Mouse (Mus musculus) intestine, embryonic 15.5 days (tissue): ENCODE data around the gene Themis3. TPM values are rescaled to one million over a fixed set of nuclear protein-coding genes. Genes with fewer than 3 reads are reported as not detected.

Source experiments
- ATAC-seq: fragments of 200-750 bp; cut with Nextera tagmentation; 2 replicates; pipeline ENCODE4 v1.8.0; 2017; ENCODE audit warnings: moderate TSS enrichment, moderate library complexity
- H3K27ac ChIP-seq: fragments of 300-500 bp; sonication (generic); 2 replicates; pipeline ENCODE4 v1.5.1; 2015; ENCODE audit warnings: mild to moderate bottlenecking, inconsistent platforms
- H3K27me3 ChIP-seq: fragments of 300-500 bp; sonication (generic); replicated peaks from 2 replicates; pipeline ENCODE4 v1.6.1; 2015; ENCODE audit warnings: inconsistent platforms
- H3K36me3 ChIP-seq: fragments of 300-500 bp; sonication (generic); 2 replicates; pipeline ENCODE4 v1.6.1; 2015; ENCODE audit warnings: inconsistent platforms
- H3K4me1 ChIP-seq: fragments of 300-500 bp; sonication (generic); replicated peaks from 2 replicates; pipeline ENCODE4 v1.6.1; 2015; ENCODE audit warnings: inconsistent platforms
- H3K4me2 ChIP-seq: fragments of 300-500 bp; sonication (generic); replicated peaks from 2 replicates; pipeline ENCODE4 v1.6.1; 2015; ENCODE audit warnings: mild to moderate bottlenecking, inconsistent platforms
- H3K4me3 ChIP-seq: fragments of 300-500 bp; sonication (generic); replicated peaks from 2 replicates; pipeline ENCODE4 v1.5.1; 2015; ENCODE audit warnings: inconsistent platforms
- H3K9ac ChIP-seq: fragments of 300-500 bp; sonication (generic); 2 replicates; pipeline ENCODE4 v1.6.1; 2015; ENCODE audit warnings: inconsistent platforms
- H3K9me3 ChIP-seq: fragments of 300-500 bp; sonication (generic); 2 replicates; pipeline ENCODE4 v1.6.1; 2016; ENCODE audit warnings: inconsistent platforms
- WGBS: fragments of 180-500 bp; shearing (Covaris S2); methylation state at CpG from one replicate; pipeline ENCODE4 v1.1.7; 2015; 5-methylcytosine and 5-hydroxymethylcytosine counted together
- polyA plus RNA-seq: library from polyadenylated mRNA; unstranded; fragments of >200 nt; fragmentation: Nextera tagmentation; extraction: Ambion mirVana; gene quantifications from 2 replicates; pipeline ENCODE4 v1.2.1, GENCODE M21; 2015

Themis3 gene
- polyA plus RNA-seq = 1.7 and 3.1 TPM in 2 replicates

DNA sequence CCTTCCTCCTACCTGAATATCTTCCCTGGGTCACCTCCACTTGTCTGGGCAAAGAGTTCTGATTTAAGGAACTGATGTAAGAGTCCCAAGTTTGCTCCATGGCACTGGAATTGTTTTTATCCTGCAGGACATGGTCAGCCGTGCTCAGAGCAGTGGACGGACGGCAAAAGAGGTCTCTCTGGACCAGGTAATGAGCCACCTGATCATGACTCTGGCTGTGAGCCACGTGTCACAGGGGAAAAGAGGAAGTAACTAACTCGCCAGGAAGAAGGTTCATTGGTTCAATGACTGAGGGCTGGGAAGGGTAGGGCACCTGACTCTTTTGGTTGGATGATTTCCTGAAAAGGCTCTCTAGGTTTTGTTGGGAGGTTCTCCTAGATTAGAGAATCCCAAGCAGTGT is at the start of gene Themis3:
Gene Themis3 (minus strand): TSS at position 187 of the 400 bp plus-strand sequence.
- WGBS = 66% methylated on average over 5 of the region's 5 CpGs
- no peaks in the 10 kb centered on the region for H3K4me1 ChIP-seq
- no peak within 1 kb of the TSS for H3K4me2 ChIP-seq
- H3K4me3 ChIP-seq = no peak within 1 kb of the TSS
- no peaks in the 10 kb centered on the region for H3K27me3 ChIP-seq
- no peak for ATAC-seq
- H3K27ac ChIP-seq = peak within 1 kb of the TSS; percentile 40; the same call in 1 of the 2 replicates
- no peaks in the 10 kb centered on the region for H3K36me3 ChIP-seq
- no peaks in the 10 kb centered on the region for H3K9me3 ChIP-seq
- no peak within 1 kb of the TSS for H3K9ac ChIP-seq

DNA sequence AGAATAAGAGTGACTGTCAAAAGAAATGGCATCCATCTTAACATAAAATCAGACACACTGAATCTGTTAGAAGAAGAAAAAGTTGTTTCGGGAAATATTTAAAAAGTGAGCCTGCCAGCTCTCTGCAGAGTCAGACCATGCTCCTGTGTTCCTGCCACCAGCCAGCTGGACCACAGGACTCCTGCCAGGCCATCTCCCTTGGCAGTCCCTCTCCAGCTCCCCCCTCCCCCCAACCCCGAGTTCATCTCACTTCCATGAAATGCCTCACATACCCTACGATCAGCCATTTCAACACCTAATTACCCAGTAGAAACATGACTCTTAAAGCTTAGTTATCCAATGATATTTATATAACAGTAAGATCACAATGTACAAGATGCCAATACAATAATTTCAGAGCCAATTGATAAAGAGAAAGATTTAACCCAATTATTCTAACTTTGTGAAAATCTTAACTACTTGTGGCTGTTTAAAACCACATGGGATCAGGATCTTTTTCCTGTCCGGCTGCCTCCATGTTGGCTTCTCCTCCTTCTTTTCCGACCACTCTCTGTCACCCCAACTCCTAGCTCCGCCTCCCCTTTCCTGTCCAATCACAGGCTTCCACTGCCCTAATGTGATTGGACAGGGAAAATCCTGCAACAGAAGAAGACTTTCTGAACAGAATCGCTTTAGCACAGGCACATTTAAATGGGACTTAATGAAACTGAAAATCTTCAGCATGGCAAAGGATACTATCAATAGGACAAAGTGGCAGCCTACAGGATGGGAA is 43.7 kb upstream of the Themis3 start:
- Histone ChIP-seq H3K4me2 (no peak overlapping the region), H3K9me3 (no peaks in the 10 kb centered on the region), H3K27ac (no peak overlapping the region), H3K4me1 (no peaks in the 10 kb centered on the region), H3K36me3 (no peaks in the 10 kb centered on the region), H3K27me3 (no peaks in the 10 kb centered on the region), H3K9ac (no peak overlapping the region), H3K4me3 (no peak overlapping the region)
- no peak for ATAC-seq
- WGBS = 86% methylated on average over 7 of the region's 7 CpGs

DNA sequence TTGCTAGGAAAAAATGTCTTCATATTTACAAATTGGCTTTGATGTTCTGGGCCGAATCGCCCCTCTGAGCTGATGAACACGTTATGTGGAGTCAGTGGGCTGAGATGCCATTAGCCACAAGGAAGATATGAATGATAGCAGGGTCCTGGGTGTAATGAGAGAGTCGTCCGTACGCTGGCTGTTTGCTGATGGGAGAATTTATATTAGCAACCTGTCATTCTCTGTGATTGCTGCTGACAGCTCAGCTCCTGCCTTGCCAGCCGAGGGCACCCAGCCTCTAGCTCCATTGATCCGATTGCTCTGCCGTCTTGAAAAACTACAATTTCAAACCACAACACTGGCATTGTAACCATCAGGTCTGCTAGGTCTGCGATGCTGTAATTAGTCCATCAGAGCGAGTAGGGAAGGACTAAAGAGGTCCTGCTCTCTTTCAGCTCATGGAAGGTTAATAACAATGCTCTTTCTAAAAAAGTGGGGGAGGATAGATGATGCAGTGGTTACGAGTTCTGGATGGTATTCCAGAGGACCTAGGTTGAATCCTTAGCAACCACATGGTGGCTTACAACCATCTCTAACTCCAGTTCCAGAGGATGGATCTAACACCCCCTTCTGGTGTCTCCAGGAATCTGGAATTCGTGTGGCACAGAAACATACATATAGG is 25.7 kb upstream of the Themis3 start:
- Histone ChIP-seq H3K4me2 (no peak overlapping the region), H3K27ac (no peak overlapping the region), H3K4me1 (no peaks in the 10 kb centered on the region), H3K9me3 (no peaks in the 10 kb centered on the region), H3K4me3 (no peak overlapping the region), H3K9ac (no peak overlapping the region), H3K36me3 (no peaks in the 10 kb centered on the region), H3K27me3 (no peaks in the 10 kb centered on the region)
- WGBS = 75% methylated on average over 13 of the region's 13 CpGs
- ATAC-seq = no peak

DNA sequence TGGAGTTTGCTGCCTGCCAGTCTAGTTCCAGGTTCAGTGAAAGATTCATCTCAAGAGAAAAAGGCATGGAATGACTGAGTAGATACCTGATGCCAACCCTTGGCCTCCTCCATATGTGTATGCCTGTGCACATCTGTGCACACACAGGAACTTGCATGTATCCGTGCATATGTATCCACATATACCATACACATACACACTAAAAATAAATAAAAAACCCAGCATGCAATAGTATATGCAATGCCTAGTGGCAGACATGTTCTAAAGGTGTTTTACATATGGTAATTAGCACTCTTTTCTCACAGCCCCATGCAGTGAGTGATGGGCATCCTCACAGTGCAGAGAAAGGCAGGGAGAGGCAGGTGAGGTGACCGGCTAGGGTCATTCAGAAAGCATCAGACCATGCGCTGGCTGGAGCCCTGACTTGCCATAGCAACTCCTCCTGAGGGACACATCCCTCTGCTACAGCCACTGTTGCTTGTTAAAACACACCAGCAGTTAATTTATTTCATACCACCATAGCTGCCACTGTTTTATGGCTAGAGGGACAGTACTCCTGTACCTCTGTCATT is 24.9 kb upstream of the Themis3 start:
- no peak for ATAC-seq
- Histone ChIP-seq H3K27me3 (no peaks in the 10 kb centered on the region), H3K9ac (no peak overlapping the region), H3K4me1 (no peaks in the 10 kb centered on the region), H3K27ac (no peak overlapping the region), H3K36me3 (no peaks in the 10 kb centered on the region), H3K4me3 (no peak overlapping the region), H3K9me3 (no peaks in the 10 kb centered on the region), H3K4me2 (no peak overlapping the region)
- 86% methylated on average over 3 of the region's 3 CpGs for WGBS

DNA sequence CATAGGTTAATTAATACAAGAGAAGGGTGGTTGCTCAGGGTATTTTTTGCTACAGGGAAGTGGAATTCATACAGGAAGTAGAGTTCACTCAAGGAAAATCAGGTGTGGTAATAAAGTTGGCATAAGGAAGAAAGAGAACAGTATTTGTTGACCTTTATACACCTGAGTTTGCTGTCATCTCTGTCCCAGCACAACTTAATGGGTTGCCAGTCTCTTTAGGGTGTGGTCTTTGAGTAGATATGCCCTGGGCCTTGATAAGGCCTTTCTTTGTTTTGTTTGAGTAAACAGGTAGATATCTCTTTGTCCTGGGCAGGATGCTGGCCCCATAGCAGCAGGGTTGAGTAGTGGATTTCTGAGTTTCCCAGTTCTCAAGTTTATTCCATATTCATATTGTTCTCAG is 15.6 kb upstream of the Themis3 start:
- Histone ChIP-seq H3K4me1 (no peaks in the 10 kb centered on the region), H3K9ac (no peak overlapping the region), H3K4me3 (no peak overlapping the region), H3K4me2 (no peak overlapping the region), H3K36me3 (no peaks in the 10 kb centered on the region), H3K9me3 (no peaks in the 10 kb centered on the region), H3K27ac (no peak overlapping the region), H3K27me3 (no peaks in the 10 kb centered on the region)
- peak; percentile 95 for ATAC-seq

DNA sequence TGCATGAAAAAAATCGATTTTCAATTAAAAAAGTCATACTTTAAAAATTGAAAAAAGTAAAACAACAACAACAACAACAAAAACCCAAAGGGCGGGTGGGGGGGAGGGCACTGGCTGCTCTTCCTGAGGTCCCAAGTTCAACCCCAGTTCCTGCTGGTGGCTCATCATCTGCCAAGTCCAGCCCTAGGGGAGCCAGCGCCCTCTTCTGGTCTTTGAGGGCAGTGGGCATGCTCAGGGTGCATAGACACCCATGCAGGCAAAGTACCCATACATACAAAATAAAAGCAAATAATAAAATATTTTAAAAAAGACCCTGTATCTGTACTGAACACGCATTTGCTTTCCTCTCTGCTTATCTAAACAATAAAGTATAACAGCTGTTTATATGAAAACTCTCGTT is 10.5 kb upstream of the Themis3 start:
- Histone ChIP-seq H3K9ac (no peak overlapping the region), H3K9me3 (no peaks in the 10 kb centered on the region), H3K27ac (no peak overlapping the region), H3K4me3 (no peak overlapping the region), H3K4me1 (no peaks in the 10 kb centered on the region), H3K4me2 (no peak overlapping the region), H3K27me3 (no peaks in the 10 kb centered on the region), H3K36me3 (no peaks in the 10 kb centered on the region)
- 75% methylated on average over 5 of the region's 5 CpGs for WGBS
- ATAC-seq = no peak

DNA sequence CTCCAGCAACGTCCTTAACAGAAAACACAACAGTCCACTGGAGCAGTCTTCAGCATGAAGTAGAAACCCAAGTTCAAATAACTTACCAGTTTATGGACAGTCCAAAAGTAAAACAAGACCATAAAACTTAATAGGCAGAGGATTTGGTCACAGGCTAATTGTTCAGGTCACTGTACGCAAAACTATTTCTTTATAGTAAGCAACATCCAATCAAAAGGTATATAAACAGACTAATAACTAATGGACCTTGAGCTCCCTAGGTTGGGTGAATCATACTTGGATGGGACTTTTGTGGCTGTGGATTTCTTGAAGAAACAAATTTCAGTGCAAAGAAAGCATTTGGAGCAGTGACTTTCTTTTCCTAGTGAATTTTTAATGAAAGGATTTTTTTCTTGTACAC is 6.8 kb upstream of the Themis3 start:
- 73% methylated on average over 2 of the region's 2 CpGs for WGBS
- H3K27ac ChIP-seq = no peak overlapping the region

DNA sequence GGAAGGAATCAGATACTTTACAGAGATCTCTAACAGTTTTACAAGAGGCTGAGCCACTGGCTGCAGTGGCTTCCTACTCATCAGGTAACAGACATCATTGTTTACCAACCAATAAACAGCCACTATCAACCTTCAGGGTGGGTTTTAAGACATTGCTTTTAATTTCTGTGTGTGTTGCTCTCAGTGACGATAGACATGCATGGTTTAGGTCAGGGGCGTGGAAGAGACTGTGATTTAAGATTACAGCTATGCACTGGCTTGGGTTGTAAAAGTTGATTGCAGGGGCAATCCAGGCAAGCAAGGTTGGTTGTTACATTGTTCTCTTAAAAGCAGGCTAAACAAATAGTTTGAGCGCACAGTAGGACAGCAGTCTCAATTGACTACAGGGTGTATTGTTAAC is 1.4 kb upstream of the Themis3 start:
- peak overlapping the region; percentile 40; the same call in 1 of the 2 replicates for H3K27ac ChIP-seq
- H3K4me3 ChIP-seq = no peak overlapping the region
- no peaks in the 10 kb centered on the region for H3K27me3 ChIP-seq
- H3K4me1 ChIP-seq = no peaks in the 10 kb centered on the region
- no peak overlapping the region for H3K9ac ChIP-seq
- H3K36me3 ChIP-seq = no peaks in the 10 kb centered on the region
- H3K4me2 ChIP-seq = no peak overlapping the region
- peak; percentile 79 for ATAC-seq
- no peaks in the 10 kb centered on the region for H3K9me3 ChIP-seq
- 26% methylated on average over 3 of the region's 3 CpGs for WGBS

More for the DNA sequence above, 6.8 kb upstream of the Themis3 start:
- no peak overlapping the region for H3K9ac ChIP-seq
- H3K4me3 ChIP-seq = no peak overlapping the region
- H3K4me1 ChIP-seq = no peaks in the 10 kb centered on the region
- no peaks in the 10 kb centered on the region for H3K36me3 ChIP-seq
- ATAC-seq = peak; percentile 70
- no peak overlapping the region for H3K4me2 ChIP-seq
- H3K27me3 ChIP-seq = no peaks in the 10 kb centered on the region
- H3K9me3 ChIP-seq = no peaks in the 10 kb centered on the region

DNA sequence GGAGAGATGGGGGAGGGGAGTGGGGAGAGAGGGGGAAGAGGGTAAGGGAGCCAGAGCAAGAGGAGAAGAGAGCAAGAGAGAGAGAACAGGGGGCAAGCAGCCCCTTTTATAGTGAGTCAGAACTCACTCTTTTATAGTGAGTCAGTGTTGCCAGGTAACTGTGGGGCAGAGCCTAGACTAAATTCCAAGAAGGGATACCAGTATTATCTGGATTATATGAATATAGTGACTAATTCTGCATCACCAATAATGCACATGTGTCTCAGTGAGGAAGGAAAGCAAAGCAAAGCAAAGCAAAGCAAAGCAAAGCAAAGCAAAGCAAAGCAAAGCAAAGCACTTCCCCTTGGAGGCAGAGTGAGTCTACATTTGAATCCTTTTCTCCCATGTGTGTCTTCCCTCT is 835 bp upstream of the Themis3 start:
- Histone ChIP-seq H3K27ac (peak overlapping the region; percentile 40; the same call in 1 of the 2 replicates), H3K4me2 (no peak overlapping the region)

DNA sequence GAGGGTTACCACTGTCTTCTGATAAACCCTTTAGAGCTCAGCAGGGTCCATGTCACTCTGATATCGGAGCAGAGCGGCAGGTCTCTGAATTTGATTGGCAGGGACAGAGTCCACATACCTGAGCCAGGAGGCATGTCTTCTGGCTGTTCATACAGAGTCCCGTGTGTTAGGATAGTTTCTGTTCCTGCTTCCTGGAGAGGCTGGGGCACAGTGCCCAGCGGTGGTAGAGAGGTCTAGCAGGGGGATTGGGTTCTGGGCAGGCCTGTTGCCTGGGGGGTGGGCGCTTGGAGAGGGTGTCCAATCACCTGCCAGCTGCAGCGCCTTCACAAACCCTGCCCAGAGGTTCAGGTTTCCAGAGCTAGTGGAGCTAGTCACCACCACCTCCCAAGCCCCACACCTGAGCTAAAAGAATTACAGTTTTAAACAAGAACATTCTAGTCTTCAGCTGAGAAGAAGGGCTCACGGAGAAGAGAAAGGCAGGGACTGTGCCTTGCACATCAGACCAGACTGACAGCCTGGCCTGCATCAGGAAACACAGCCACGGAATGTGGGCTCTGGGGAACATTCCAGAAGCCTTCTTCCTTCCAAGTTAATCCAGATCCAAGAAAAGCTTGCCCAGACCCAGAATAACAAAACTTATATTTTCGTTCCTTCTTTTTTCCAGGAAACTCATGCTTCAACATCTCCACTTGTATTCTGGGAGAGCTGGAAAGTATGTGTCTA is 3.9 kb downstream of the Themis3 start:
- 50% methylated on average over 9 of the region's 9 CpGs for WGBS
- H3K9me3 ChIP-seq = no peaks in the 10 kb centered on the region
- H3K9ac ChIP-seq = no peak overlapping the region; the same call in 1 of the 2 replicates
- H3K27me3 ChIP-seq = no peaks in the 10 kb centered on the region
- ATAC-seq = peak; percentile 91
- peak overlapping the region; percentile 66 for H3K27ac ChIP-seq
- H3K4me1 ChIP-seq = no peaks in the 10 kb centered on the region
- H3K36me3 ChIP-seq = no peaks in the 10 kb centered on the region
- H3K4me3 ChIP-seq = no peak overlapping the region
- peak overlapping the region; percentile 43 for H3K4me2 ChIP-seq

More for the DNA sequence above, 835 bp upstream of the Themis3 start:
- Histone ChIP-seq H3K4me3 (no peak overlapping the region), H3K9me3 (no peaks in the 10 kb centered on the region), H3K36me3 (no peaks in the 10 kb centered on the region), H3K9ac (no peak overlapping the region), H3K27me3 (no peaks in the 10 kb centered on the region), H3K4me1 (no peaks in the 10 kb centered on the region)
- ATAC-seq = 0 out of 2 replicates have a peak, but pooled peaks have one; percentile 2

DNA sequence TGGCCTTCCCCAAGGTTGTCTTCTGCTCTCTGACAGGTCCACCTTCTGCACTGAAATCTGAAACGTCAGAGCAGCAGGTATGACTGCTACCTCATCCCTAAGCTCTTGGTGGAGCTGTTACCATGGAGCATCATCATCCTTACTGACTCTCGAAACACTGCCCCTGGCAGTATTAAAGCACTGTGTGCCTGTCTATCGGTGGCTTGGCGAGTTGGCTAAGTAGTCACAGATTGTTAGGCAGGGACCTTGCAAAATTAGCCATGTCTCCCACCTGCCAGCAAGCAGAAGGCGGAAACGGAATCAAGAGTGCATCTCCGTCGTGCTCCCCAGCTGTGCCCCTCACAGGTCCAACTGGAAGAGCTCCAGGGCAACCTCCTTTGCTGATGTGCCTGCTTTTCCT is 4.6 kb downstream of the Themis3 start:
- Histone ChIP-seq H3K4me2 (peak overlapping the region; percentile 43), H3K4me1 (no peaks in the 10 kb centered on the region), H3K4me3 (no peak overlapping the region), H3K36me3 (no peaks in the 10 kb centered on the region), H3K9ac (no peak overlapping the region), H3K27ac (0 out of 2 replicates have a peak overlapping the region, but pooled peaks have one; percentile 66), H3K27me3 (no peaks in the 10 kb centered on the region), H3K9me3 (no peaks in the 10 kb centered on the region)
- ATAC-seq = peak; percentile 50
- WGBS = 66% methylated on average over 8 of the region's 8 CpGs

DNA sequence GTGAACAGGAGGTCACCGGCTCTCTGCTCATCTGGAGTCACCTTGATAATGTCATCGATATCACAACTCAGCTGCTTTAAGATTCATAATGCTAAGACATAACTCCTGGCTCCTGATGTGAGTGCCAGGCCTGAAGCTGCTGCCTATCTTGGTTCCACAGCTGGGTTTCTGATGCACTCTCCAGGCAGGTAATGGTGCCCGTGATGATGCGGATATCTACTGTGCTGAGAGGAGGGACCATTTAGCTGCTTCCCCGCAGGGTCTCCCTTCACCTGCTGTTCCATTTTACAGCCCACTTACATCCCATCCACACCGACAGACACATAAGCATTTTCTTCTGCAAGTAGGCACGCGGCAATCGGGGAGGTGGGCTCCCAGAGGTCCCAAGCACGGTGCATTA is 7.7 kb downstream of the Themis3 start:
- no peak overlapping the region for H3K27ac ChIP-seq
- no peak overlapping the region for H3K4me3 ChIP-seq
- H3K36me3 ChIP-seq = no peaks in the 10 kb centered on the region
- H3K9me3 ChIP-seq = no peaks in the 10 kb centered on the region
- no peak overlapping the region for H3K4me2 ChIP-seq
- H3K4me1 ChIP-seq = no peaks in the 10 kb centered on the region
- H3K27me3 ChIP-seq = no peaks in the 10 kb centered on the region
- no peak for ATAC-seq
- 91% methylated on average over 10 of the region's 10 CpGs for WGBS
- H3K9ac ChIP-seq = no peak overlapping the region
